Mouse (Mus musculus) heart, embryonic 16.5 days (tissue): ENCODE measurements around the gene Sox5. TPM values are rescaled to one million over a fixed set of nuclear protein-coding genes. Genes with fewer than 3 reads are reported as not detected.

Source experiments
- ATAC-seq: fragments of 200-750 bp; cut with Nextera tagmentation; replicated peaks from 2 replicates; pipeline ENCODE4 v1.8.0; 2017; ENCODE audit warnings: moderate number of reproducible peaks; ENCODE audit not compliant: insufficient read depth, low FRiP score; ENCODE audit errors: extremely low read depth
- H3K27ac ChIP-seq: fragments of 300-500 bp; sonication (generic); 2 replicates; pipeline ENCODE4 v1.5.1; 2014; ENCODE audit warnings: mild to moderate bottlenecking, low read length, control low read depth, moderate library complexity
- H3K27me3 ChIP-seq: fragments of 300-500 bp; sonication (generic); 2 replicates; pipeline ENCODE4 v1.6.1; 2014; ENCODE audit warnings: low read length, mixed read lengths; ENCODE audit not compliant: control insufficient read depth, insufficient read depth
- H3K36me3 ChIP-seq: fragments of 300-500 bp; sonication (generic); 2 replicates; pipeline ENCODE4 v1.6.1; 2014; ENCODE audit not compliant: control insufficient read depth, insufficient read depth
- H3K4me1 ChIP-seq: fragments of 300-500 bp; sonication (generic); 2 replicates; pipeline ENCODE4 v1.6.1; 2014; ENCODE audit warnings: low read length, mixed read lengths; ENCODE audit not compliant: control insufficient read depth, insufficient read depth
- H3K4me2 ChIP-seq: fragments of 300-500 bp; sonication (generic); 2 replicates; pipeline ENCODE4 v1.6.1; 2014; ENCODE audit warnings: low read depth, mild to moderate bottlenecking, control low read depth, low read length
- H3K4me3 ChIP-seq: fragments of 300-500 bp; sonication (generic); 2 replicates; pipeline ENCODE4 v1.5.1; 2014; ENCODE audit warnings: mild to moderate bottlenecking, control low read depth, low read length
- H3K9ac ChIP-seq: fragments of 300-500 bp; sonication (generic); 2 replicates; pipeline ENCODE4 v1.6.1; 2014; ENCODE audit warnings: low read length, control low read depth
- H3K9me3 ChIP-seq: fragments of 300-500 bp; sonication (generic); replicated peaks from 2 replicates; pipeline ENCODE4 v1.6.1; 2016; ENCODE audit warnings: low read length; ENCODE audit not compliant: control insufficient read depth
- WGBS: fragments of 180-500 bp; shearing (Covaris S2); extraction: QIAGEN DNeasy Blood & Tissue Kit; methylation state at CpG from one replicate; pipeline ENCODE4 v1.1.7; 2014; 5-methylcytosine and 5-hydroxymethylcytosine counted together
- polyA plus RNA-seq: library from polyadenylated mRNA; unstranded; fragments of >200 nt; fragmentation: Nextera tagmentation; extraction: Ambion mirVana; gene quantifications from 2 replicates; pipeline ENCODE4 v1.2.1, GENCODE M21; 2015

Gene Sox5
- polyA plus RNA-seq, 1 experiment from 2014 or later = 8.8 TPM

DNA sequence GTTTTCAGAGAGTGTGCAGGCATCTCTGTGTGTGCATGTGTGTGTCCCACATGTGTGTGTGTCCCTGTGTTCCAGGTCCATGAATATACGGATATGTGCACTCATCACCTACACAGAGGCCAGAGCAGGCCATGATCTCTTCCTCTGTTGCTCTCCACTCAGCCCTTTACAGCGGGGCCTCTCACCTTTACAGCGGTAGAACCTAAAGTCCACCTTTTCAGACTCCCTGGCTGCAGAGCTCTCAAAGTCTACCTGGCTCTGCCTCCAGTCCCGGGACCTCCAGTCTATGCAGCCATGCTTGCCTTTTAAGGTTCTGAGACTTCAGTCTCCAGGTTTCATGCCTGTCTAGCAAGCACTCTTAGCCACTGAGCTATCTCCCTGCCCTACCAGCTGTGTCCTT lies 26.5 kb downstream of the Sox5 start:
- 85% methylated on average over 4 of the region's 4 CpGs for WGBS
- Histone ChIP-seq H3K9ac (no peak overlapping the region), H3K4me2 (no peak overlapping the region), H3K27me3 (no peaks in the 10 kb centered on the region), H3K4me1 (peaks cover 9% of the 10 kb centered on the region; the same call in 1 of the 2 replicates), H3K4me3 (no peak overlapping the region), H3K36me3 (no peaks in the 10 kb centered on the region), H3K27ac (no peak overlapping the region), H3K9me3 (no peaks in the 10 kb centered on the region)
- no peak for ATAC-seq

DNA sequence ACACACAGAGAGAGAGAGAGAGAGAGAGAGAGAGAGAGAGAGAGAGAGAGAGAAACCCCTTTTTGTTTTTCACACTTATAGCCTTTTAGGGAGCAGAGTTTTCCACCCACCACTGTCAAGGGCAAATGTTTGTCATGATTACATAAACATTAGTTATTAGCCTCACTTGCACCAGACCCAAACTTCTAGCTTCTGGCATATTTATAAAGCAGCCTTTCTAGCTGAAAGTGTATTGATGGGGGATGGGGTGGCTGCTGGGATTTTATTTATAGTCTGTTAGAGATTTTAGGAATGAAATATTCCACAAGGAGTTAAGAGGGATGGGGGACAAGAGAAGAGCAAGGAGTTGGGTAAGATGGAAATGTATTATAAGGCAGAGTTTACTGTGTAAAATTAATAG lies 27.4 kb downstream of the Sox5 start:
- H3K9ac ChIP-seq = no peak overlapping the region
- no peaks in the 10 kb centered on the region for H3K9me3 ChIP-seq
- H3K4me2 ChIP-seq = no peak overlapping the region
- H3K4me3 ChIP-seq = no peak overlapping the region
- no peak overlapping the region for H3K27ac ChIP-seq
- peaks cover 9% of the 10 kb centered on the region; the same call in 1 of the 2 replicates for H3K4me1 ChIP-seq
- H3K27me3 ChIP-seq = no peaks in the 10 kb centered on the region
- no peaks in the 10 kb centered on the region for H3K36me3 ChIP-seq
- ATAC-seq = no peak

DNA sequence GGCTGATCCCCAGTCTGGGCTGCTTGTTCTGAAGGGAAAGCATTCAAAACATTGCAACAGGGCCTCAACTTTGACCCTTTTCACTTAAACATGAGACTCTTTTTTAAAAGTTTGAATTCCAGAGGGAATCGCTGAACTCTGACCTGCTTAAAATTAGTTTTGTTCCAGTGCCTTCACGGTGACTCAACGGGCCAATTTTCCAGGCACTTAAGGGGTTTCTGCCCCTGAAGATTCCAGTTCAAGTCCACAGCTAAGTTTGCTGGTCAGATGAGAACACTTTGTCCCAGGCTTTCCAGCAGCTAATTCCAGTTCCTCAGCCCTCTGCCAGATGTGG lies 27.8 kb downstream of the Sox5 start:
- Histone ChIP-seq H3K36me3 (no peaks in the 10 kb centered on the region), H3K9me3 (no peaks in the 10 kb centered on the region), H3K27me3 (no peaks in the 10 kb centered on the region), H3K4me3 (no peak overlapping the region), H3K4me1 (peaks cover 9% of the 10 kb centered on the region; the same call in 1 of the 2 replicates), H3K27ac (no peak overlapping the region), H3K4me2 (no peak overlapping the region), H3K9ac (no peak overlapping the region)
- WGBS = 42% methylated on average over 3 of the region's 3 CpGs
- ATAC-seq = no peak

GRCm38 (mm10) chr6:144753225-144753962 lies 28.4 kb downstream of the Sox5 start:
- Histone ChIP-seq H3K9me3 (no peaks in the 10 kb centered on the region), H3K27me3 (no peaks in the 10 kb centered on the region), H3K4me2 (no peak overlapping the region), H3K27ac (no peak overlapping the region), H3K4me3 (no peak overlapping the region), H3K36me3 (no peaks in the 10 kb centered on the region), H3K4me1 (peaks cover 9% of the 10 kb centered on the region; the same call in 1 of the 2 replicates), H3K9ac (no peak overlapping the region)
- WGBS = 62% methylated on average over 13 of the region's 13 CpGs
- ATAC-seq = no peak

DNA sequence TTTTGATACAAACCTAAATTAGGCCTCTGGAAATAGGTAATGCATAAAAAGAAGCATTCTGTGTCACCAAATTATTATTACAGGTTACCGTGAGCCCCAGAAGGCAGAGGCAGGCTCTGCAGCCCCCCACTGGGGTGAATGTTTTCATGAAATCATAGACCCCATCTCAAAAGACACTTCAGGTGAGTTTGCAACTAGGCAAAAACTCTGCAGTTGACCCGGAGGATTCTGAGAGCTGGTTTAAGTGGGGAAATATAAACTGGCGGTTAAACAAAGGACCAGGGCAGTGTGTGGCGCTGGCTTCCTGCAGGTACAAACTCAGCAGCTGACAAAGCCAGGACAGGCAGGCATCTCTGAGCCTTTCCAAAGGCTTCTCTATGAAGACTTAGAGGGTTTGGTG lies 30.2 kb downstream of the Sox5 start:
- no peaks in the 10 kb centered on the region for H3K27me3 ChIP-seq

DNA sequence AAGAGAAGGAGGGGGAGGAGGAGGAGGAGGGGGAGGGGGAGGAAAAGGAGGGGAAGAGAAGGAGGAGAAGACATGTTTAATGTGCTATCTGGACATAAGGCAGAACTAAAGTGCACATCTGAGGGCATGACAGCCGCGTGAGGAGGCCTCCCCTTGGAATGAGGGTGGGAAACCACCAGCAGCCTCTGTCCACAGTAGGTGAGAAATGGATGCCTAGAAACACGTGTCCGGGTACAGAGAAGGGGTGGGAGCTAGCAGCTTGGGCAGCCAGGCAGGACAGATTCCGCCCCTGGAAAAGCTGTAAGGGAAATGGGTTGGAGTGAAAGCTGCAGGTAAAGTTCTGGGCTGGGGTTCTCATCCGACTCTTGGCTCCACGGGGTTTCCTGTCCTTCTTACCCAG lies 31.6 kb downstream of the Sox5 start:
- Histone ChIP-seq H3K27me3 (no peaks in the 10 kb centered on the region), H3K4me3 (no peak overlapping the region), H3K36me3 (no peaks in the 10 kb centered on the region), H3K9me3 (0 out of 2 replicates have a peak, but pooled peaks cover 2% of the 10 kb centered on the region), H3K4me1 (peaks cover 9% of the 10 kb centered on the region; the same call in 1 of the 2 replicates), H3K27ac (no peak overlapping the region), H3K9ac (no peak overlapping the region), H3K4me2 (no peak overlapping the region)
- ATAC-seq = no peak
- 45% methylated on average over 7 of the region's 7 CpGs for WGBS

More for the DNA sequence above, 30.2 kb downstream of the Sox5 start:
- 93% methylated on average over 4 of the region's 4 CpGs for WGBS
- Histone ChIP-seq H3K4me1 (peaks cover 9% of the 10 kb centered on the region; the same call in 1 of the 2 replicates), H3K4me2 (no peak overlapping the region), H3K9me3 (0 out of 2 replicates have a peak, but pooled peaks cover 2% of the 10 kb centered on the region), H3K27ac (no peak overlapping the region), H3K9ac (no peak overlapping the region), H3K4me3 (no peak overlapping the region), H3K36me3 (no peaks in the 10 kb centered on the region)
- no peak for ATAC-seq

DNA sequence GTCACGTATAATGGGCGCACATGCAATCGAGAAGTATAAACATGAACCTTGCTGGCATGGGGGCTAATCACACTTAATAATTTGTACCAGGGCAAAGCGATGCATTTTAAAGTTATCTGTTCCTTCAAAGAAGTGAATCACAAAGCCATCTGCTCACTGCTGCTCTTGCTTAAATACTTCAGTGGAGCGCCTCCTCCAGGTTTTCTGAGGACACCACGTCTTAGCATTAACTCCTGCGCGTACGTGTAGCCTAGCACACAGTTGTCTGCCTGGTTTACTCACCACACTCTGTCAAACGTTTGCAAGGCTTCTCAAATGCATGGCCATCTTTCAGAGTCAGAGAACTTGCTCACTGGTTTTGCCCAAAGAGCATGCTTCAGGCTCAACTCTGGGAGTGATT lies 35.3 kb downstream of the Sox5 start:
- Histone ChIP-seq H3K36me3 (no peaks in the 10 kb centered on the region), H3K9me3 (0 out of 2 replicates have a peak, but pooled peaks cover 2% of the 10 kb centered on the region), H3K4me3 (no peak overlapping the region), H3K4me1 (no peaks in the 10 kb centered on the region), H3K4me2 (no peak overlapping the region), H3K27me3 (no peaks in the 10 kb centered on the region), H3K9ac (no peak overlapping the region), H3K27ac (no peak overlapping the region)
- ATAC-seq = no peak
- WGBS = 87% methylated on average over 10 of the region's 10 CpGs

DNA sequence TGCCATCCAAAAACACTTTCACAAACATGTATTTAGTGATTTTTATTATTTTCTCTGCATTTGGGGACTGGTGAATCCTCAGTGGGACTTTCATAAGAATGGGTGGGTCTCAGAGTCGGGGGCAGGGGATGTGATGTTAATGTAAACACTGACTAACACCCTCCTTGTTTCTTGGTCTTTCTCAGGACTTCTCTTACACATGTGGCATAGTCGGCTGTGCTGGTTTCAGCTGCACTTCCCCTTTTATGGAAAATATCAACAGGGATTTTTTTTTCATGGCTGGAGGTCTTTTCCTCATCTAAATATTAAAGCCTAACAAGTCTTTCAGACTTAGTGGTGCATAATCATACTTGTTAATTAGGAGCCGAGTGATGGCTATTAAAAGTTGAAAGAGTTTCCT lies 39.2 kb downstream of the Sox5 start:
- ATAC-seq = no peak
- Histone ChIP-seq H3K4me2 (no peak overlapping the region), H3K4me1 (no peaks in the 10 kb centered on the region), H3K36me3 (no peaks in the 10 kb centered on the region), H3K27ac (no peak overlapping the region), H3K27me3 (no peaks in the 10 kb centered on the region), H3K9me3 (0 out of 2 replicates have a peak, but pooled peaks cover 2% of the 10 kb centered on the region), H3K4me3 (no peak overlapping the region), H3K9ac (no peak overlapping the region)
- WGBS = 50% methylated on average over 3 of the region's 3 CpGs

GRCm38 (mm10) chr6:144741080-144741655 lies 40.6 kb downstream of the Sox5 start:
- ATAC-seq = no peak
- Histone ChIP-seq H3K4me3 (no peak overlapping the region), H3K9me3 (no peaks in the 10 kb centered on the region), H3K27me3 (no peaks in the 10 kb centered on the region), H3K36me3 (no peaks in the 10 kb centered on the region), H3K27ac (no peak overlapping the region), H3K4me1 (no peaks in the 10 kb centered on the region), H3K9ac (no peak overlapping the region), H3K4me2 (no peak overlapping the region)
- WGBS = 52% methylated on average over 3 of the region's 3 CpGs
